Mouse (Mus musculus): ENCODE measurements at regions not wholly inside any gene's neighbourhood (a gene's known extent, or its start where the extent isn't known, plus 50 kb on each side); places are given as distances from the start of the nearest gene placed in this dataset.

DNA sequence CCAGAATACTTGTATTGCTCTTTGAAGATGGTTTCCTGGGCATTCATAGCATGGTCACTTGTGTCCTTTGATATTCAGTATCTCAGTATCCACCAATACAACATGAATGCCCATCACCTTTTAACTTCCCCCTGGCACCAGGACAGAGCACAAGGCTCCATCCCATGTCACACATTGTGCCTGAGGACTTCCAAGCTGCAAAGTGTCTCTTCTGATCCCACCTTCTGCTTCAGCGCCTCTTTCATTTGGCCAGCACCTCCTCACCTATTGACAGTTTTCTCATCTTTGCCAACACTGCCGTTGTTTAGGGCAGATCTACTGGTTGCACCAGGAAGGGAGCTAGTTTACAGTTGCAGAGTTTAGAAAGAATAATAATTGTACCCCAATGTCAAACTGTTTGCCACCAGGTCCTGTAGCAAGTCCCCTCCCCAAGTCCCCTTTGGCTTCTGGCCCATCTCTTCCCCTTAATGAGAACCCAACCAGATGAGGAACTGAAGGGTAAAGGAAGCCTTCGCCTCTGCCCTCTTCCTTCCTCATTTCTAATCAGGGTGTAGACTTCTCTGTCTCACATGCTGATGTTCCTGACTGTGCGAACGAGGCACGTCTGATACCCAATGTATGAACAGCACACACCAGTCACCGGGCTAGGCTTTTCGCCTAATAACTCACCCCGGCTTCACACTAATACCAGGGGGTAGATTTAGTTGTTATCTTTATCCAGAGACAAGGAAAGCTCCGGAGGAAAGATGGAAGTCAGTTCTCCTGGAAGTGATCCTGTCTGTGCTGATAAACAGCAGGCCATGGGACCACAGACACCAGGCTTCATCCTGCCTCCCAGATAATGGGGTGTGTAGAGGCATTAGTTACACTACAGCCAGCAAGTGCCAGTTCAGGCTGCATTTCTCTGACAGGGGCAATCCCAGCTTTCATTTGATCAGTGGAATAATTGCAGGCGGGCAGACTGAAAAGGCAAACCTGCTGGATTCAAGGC, 223.8 kb downstream of the 1500009L16Rik start:
- no peak for TF ChIP-seq CTCF (IDR thresholded peaks at IDR 0.05; ENCODE audit: extremely low read depth, insufficient read depth, insufficient read length, insufficient replicate concordance)
- TF ChIP-seq POLR2A (IDR thresholded peaks at IDR 0.05; ENCODE audit: low read depth, low read length): no peak

Data from spleen, adult 2 months (tissue).